Mouse (Mus musculus): ENCODE data around the gene A830031A19Rik. TPM values are rescaled to one million over a fixed set of nuclear protein-coding genes. Genes with fewer than 3 reads are reported as not detected.

The A830031A19Rik gene
- polyA plus RNA-seq, 1 experiment from 2014 or later = not detected

- peak; percentile 21 for ATAC-seq (ENCODE audit: low read depth)
- Histone ChIP-seq H3K9me3 (ENCODE audit: control insufficient read depth, low read length) (no peaks in the 10 kb centered on the region), H3K27me3 (ENCODE audit: control insufficient read depth, insufficient read depth, low read length) (no peaks in the 10 kb centered on the region), H3K9ac (replicated peaks; ENCODE audit: low read depth, low read length) (peak overlapping the region; percentile 98), H3K4me3 (ENCODE audit: low read depth, low read length) (peak overlapping the region; percentile 88), H3K4me1 (ENCODE audit: control insufficient read depth, insufficient read depth, low read length) (0 out of 2 replicates have a peak, but pooled peaks cover 4% of the 10 kb centered on the region), H3K36me3 (ENCODE audit: control insufficient read depth, insufficient read depth, low read length) (no peaks in the 10 kb centered on the region), H3K4me2 (ENCODE audit: low read depth, low read length) (peak overlapping the region; percentile 80), H3K27ac (ENCODE audit: low read depth, low read length) (peak overlapping the region; percentile 99)
- under 1% methylated on average over 31 of the region's 32 CpGs for WGBS
These were observed 1.3 kb upstream of the A830031A19Rik start for GRCm38 (mm10) chr11:24076127-24076650.

GRCm38 (mm10) chr11:24075486-24076126 lies 752 bp upstream of the A830031A19Rik start:
- ATAC-seq (ENCODE audit: low read depth) = no peak
- WGBS = 0% methylated on average over 17 of the region's 17 CpGs
- peak overlapping the region; percentile 80 for H3K4me2 ChIP-seq (ENCODE audit: low read depth, low read length)
- peak overlapping the region; percentile 99 for H3K27ac ChIP-seq (ENCODE audit: low read depth, low read length)
- no peaks in the 10 kb centered on the region for H3K36me3 ChIP-seq (ENCODE audit: control insufficient read depth, insufficient read depth, low read length)
- H3K9ac ChIP-seq (replicated peaks; ENCODE audit: low read depth, low read length) = peak overlapping the region; percentile 98
- H3K4me3 ChIP-seq (ENCODE audit: low read depth, low read length) = peak overlapping the region; percentile 88
- no peaks in the 10 kb centered on the region for H3K27me3 ChIP-seq (ENCODE audit: control insufficient read depth, insufficient read depth, low read length)
- H3K4me1 ChIP-seq (ENCODE audit: control insufficient read depth, insufficient read depth, low read length) = 0 out of 2 replicates have a peak, but pooled peaks cover 4% of the 10 kb centered on the region
- H3K9me3 ChIP-seq (ENCODE audit: control insufficient read depth, low read length) = no peaks in the 10 kb centered on the region

- under 1% methylated on average over 18 of the region's 18 CpGs for WGBS
- Histone ChIP-seq H3K9ac (replicated peaks; ENCODE audit: low read depth, low read length) (peak overlapping the region; percentile 98; the same call in 1 of the 2 replicates), H3K4me1 (ENCODE audit: control insufficient read depth, insufficient read depth, low read length) (0 out of 2 replicates have a peak, but pooled peaks cover 4% of the 10 kb centered on the region), H3K27me3 (ENCODE audit: control insufficient read depth, insufficient read depth, low read length) (no peaks in the 10 kb centered on the region), H3K27ac (ENCODE audit: low read depth, low read length) (peak overlapping the region; percentile 99; the same call in 1 of the 2 replicates), H3K4me3 (ENCODE audit: low read depth, low read length) (peak overlapping the region; percentile 88), H3K9me3 (ENCODE audit: control insufficient read depth, low read length) (no peaks in the 10 kb centered on the region), H3K4me2 (ENCODE audit: low read depth, low read length) (peak overlapping the region; percentile 80), H3K36me3 (ENCODE audit: control insufficient read depth, insufficient read depth, low read length) (no peaks in the 10 kb centered on the region)
- 0 out of 2 replicates have a peak, but pooled peaks have one; percentile 29 for ATAC-seq (ENCODE audit: low read depth)
These were observed 748 bp downstream of the A830031A19Rik start for GRCm38 (mm10) chr11:24074021-24074591.

- peak; percentile 73; the same call in 1 of the 2 replicates for ATAC-seq (ENCODE audit: low read depth)
- Histone ChIP-seq H3K4me2 (ENCODE audit: low read depth, low read length) (no peak overlapping the region), H3K9ac (replicated peaks; ENCODE audit: low read depth, low read length) (no peak overlapping the region), H3K9me3 (ENCODE audit: control insufficient read depth, low read length) (no peaks in the 10 kb centered on the region), H3K27ac (ENCODE audit: low read depth, low read length) (no peak overlapping the region), H3K4me1 (ENCODE audit: control insufficient read depth, insufficient read depth, low read length) (peaks cover 21% of the 10 kb centered on the region), H3K27me3 (ENCODE audit: control insufficient read depth, insufficient read depth, low read length) (no peaks in the 10 kb centered on the region), H3K36me3 (ENCODE audit: control insufficient read depth, insufficient read depth, low read length) (no peaks in the 10 kb centered on the region), H3K4me3 (ENCODE audit: low read depth, low read length) (no peak overlapping the region)
- 34% methylated on average over 4 of the region's 4 CpGs for WGBS
These were observed 9.5 kb downstream of the A830031A19Rik start for GRCm38 (mm10) chr11:24065313-24065712.

GRCm38 (mm10) chr11:24064221-24064620 lies 10.6 kb downstream of the A830031A19Rik start:
- H3K9me3 ChIP-seq (ENCODE audit: control insufficient read depth, low read length) = no peaks in the 10 kb centered on the region
- no peak for ATAC-seq (ENCODE audit: low read depth)
- no peak overlapping the region for H3K4me2 ChIP-seq (ENCODE audit: low read depth, low read length)
- no peaks in the 10 kb centered on the region for H3K27me3 ChIP-seq (ENCODE audit: control insufficient read depth, insufficient read depth, low read length)
- peaks cover 21% of the 10 kb centered on the region for H3K4me1 ChIP-seq (ENCODE audit: control insufficient read depth, insufficient read depth, low read length)
- H3K36me3 ChIP-seq (ENCODE audit: control insufficient read depth, insufficient read depth, low read length) = no peaks in the 10 kb centered on the region
- peak overlapping the region; percentile 55; the same call in 1 of the 2 replicates for H3K27ac ChIP-seq (ENCODE audit: low read depth, low read length)
- H3K4me3 ChIP-seq (ENCODE audit: low read depth, low read length) = no peak overlapping the region
- no peak overlapping the region for H3K9ac ChIP-seq (replicated peaks; ENCODE audit: low read depth, low read length)
- 57% methylated on average over 6 of the region's 6 CpGs for WGBS

- H3K27ac ChIP-seq (ENCODE audit: low read depth, low read length) = peak overlapping the region; percentile 45; the same call in 1 of the 2 replicates
- no peak for ATAC-seq (ENCODE audit: low read depth)
- WGBS = 17% methylated on average over 9 of the region's 9 CpGs
- no peaks in the 10 kb centered on the region for H3K9me3 ChIP-seq (ENCODE audit: control insufficient read depth, low read length)
- no peaks in the 10 kb centered on the region for H3K36me3 ChIP-seq (ENCODE audit: control insufficient read depth, insufficient read depth, low read length)
- peaks cover 21% of the 10 kb centered on the region for H3K4me1 ChIP-seq (ENCODE audit: control insufficient read depth, insufficient read depth, low read length)
- no peak overlapping the region for H3K9ac ChIP-seq (replicated peaks; ENCODE audit: low read depth, low read length)
- H3K27me3 ChIP-seq (ENCODE audit: control insufficient read depth, insufficient read depth, low read length) = no peaks in the 10 kb centered on the region
- peak overlapping the region; percentile 61; the same call in 1 of the 2 replicates for H3K4me2 ChIP-seq (ENCODE audit: low read depth, low read length)
- no peak overlapping the region for H3K4me3 ChIP-seq (ENCODE audit: low read depth, low read length)
These were observed 12.3 kb downstream of the A830031A19Rik start for GRCm38 (mm10) chr11:24062495-24063096.

- H3K4me1 ChIP-seq (ENCODE audit: control insufficient read depth, insufficient read depth, low read length) = peaks cover 21% of the 10 kb centered on the region
- H3K9ac ChIP-seq (replicated peaks; ENCODE audit: low read depth, low read length) = peak overlapping the region; percentile 37; the same call in 1 of the 2 replicates
- H3K4me2 ChIP-seq (ENCODE audit: low read depth, low read length) = peak overlapping the region; percentile 61
- no peaks in the 10 kb centered on the region for H3K36me3 ChIP-seq (ENCODE audit: control insufficient read depth, insufficient read depth, low read length)
- no peaks in the 10 kb centered on the region for H3K27me3 ChIP-seq (ENCODE audit: control insufficient read depth, insufficient read depth, low read length)
- 0% methylated on average over 14 of the region's 14 CpGs for WGBS
- peak overlapping the region; percentile 24 for H3K4me3 ChIP-seq (ENCODE audit: low read depth, low read length)
- peak overlapping the region; percentile 44; the same call in 1 of the 2 replicates for H3K27ac ChIP-seq (ENCODE audit: low read depth, low read length)
- ATAC-seq (ENCODE audit: low read depth) = peak; percentile 80
- H3K9me3 ChIP-seq (ENCODE audit: control insufficient read depth, low read length) = no peaks in the 10 kb centered on the region
These were observed 13.0 kb downstream of the A830031A19Rik start for GRCm38 (mm10) chr11:24061819-24062218.

- H3K27ac ChIP-seq (ENCODE audit: low read depth, low read length) = no peak overlapping the region
- no peaks in the 10 kb centered on the region for H3K27me3 ChIP-seq (ENCODE audit: control insufficient read depth, insufficient read depth, low read length)
- no peaks in the 10 kb centered on the region for H3K36me3 ChIP-seq (ENCODE audit: control insufficient read depth, insufficient read depth, low read length)
- ATAC-seq (ENCODE audit: low read depth) = no peak
- no peak overlapping the region for H3K9ac ChIP-seq (replicated peaks; ENCODE audit: low read depth, low read length)
- H3K4me3 ChIP-seq (ENCODE audit: low read depth, low read length) = peak overlapping the region; percentile 19; the same call in 1 of the 2 replicates
- peaks cover 19% of the 10 kb centered on the region for H3K4me1 ChIP-seq (ENCODE audit: control insufficient read depth, insufficient read depth, low read length)
- peak overlapping the region; percentile 52 for H3K4me2 ChIP-seq (ENCODE audit: low read depth, low read length)
- 7% methylated on average over 5 of the region's 5 CpGs for WGBS
- no peaks in the 10 kb centered on the region for H3K9me3 ChIP-seq (ENCODE audit: control insufficient read depth, low read length)
These were observed 14.4 kb downstream of the A830031A19Rik start for GRCm38 (mm10) chr11:24060428-24060827.

All from neural tube, embryonic 14.5 days (tissue).